Mouse (Mus musculus) forebrain, postnatal 0 days (tissue): ENCODE measurements around the gene Olfr1437. TPM values are rescaled to one million over a fixed set of nuclear protein-coding genes. Genes with fewer than 3 reads are reported as not detected.
"Not testable (repeated sequence)": the region's sequence is repeated elsewhere in the genome, so short reads cannot be mapped to it uniquely, and the experiment has no call there.

Experiments
- ATAC-seq: fragments of 200-750 bp; cut with Nextera tagmentation; 2 replicates; pipeline ENCODE4 v1.8.0; 2017; ENCODE audit warnings: mild to moderate bottlenecking, moderate library complexity
- DNase-seq: peaks from one replicate; pipeline ENCODE4 v3.0.0-alpha.2; 2015
- H3K27ac ChIP-seq: fragments of 300-500 bp; sonication (generic); 2 replicates; pipeline ENCODE4 v1.5.1; 2014; ENCODE audit warnings: low read depth, mild to moderate bottlenecking, antibody characterized with exemption, low read length, moderate library complexity, mixed read lengths
- H3K27me3 ChIP-seq: fragments of 300-500 bp; sonication (generic); 2 replicates; pipeline ENCODE4 v1.6.1; 2014; ENCODE audit warnings: mild to moderate bottlenecking, low read length, mixed read lengths; ENCODE audit not compliant: insufficient read depth
- H3K36me3 ChIP-seq: fragments of 300-500 bp; sonication (generic); 2 replicates; pipeline ENCODE4 v1.6.1; 2014; ENCODE audit warnings: mild to moderate bottlenecking, moderate library complexity; ENCODE audit not compliant: insufficient read depth
- H3K4me1 ChIP-seq: fragments of 300-500 bp; sonication (generic); 2 replicates; pipeline ENCODE4 v1.6.1; 2014; ENCODE audit warnings: antibody characterized with exemption; ENCODE audit not compliant: insufficient read depth
- H3K4me2 ChIP-seq: fragments of 300-500 bp; sonication (generic); 2 replicates; pipeline ENCODE4 v1.6.1; 2014; ENCODE audit warnings: low read depth, mild to moderate bottlenecking, moderate library complexity
- H3K4me3 ChIP-seq: fragments of 300-500 bp; sonication (generic); 2 replicates; pipeline ENCODE4 v1.5.1; 2014; ENCODE audit warnings: low read depth, low read length, mixed read lengths
- H3K9ac ChIP-seq: fragments of 300-500 bp; sonication (generic); 2 replicates; pipeline ENCODE4 v1.6.1; 2014; ENCODE audit warnings: mild to moderate bottlenecking
- H3K9me3 ChIP-seq: fragments of 300-500 bp; sonication (generic); 2 replicates; pipeline ENCODE4 v1.6.1; 2016; ENCODE audit warnings: low read length
- CTCF ChIP-seq: sonication (generic); IDR thresholded peaks from 2 replicates; pipeline ENCODE4 v1.5.1; 2016; ENCODE audit warnings: antibody characterized with exemption, control low read depth, low read depth
- WGBS: fragments of 180-500 bp; shearing (Covaris S2); extraction: QIAGEN DNeasy Blood & Tissue Kit; methylation state at CpG from one replicate; pipeline ENCODE4 v1.1.7; 2014; 5-methylcytosine and 5-hydroxymethylcytosine counted together
- polyA plus RNA-seq: library from polyadenylated mRNA; unstranded; fragments of >200 nt; fragmentation: Nextera tagmentation; extraction: Ambion mirVana; gene quantifications from 2 replicates; pipeline ENCODE4 v1.2.1, GENCODE M21; 2015
- total RNA-seq: library from RNA; depleted of rRNA; stranded (reverse); fragments of >200 nt; gene quantifications from 2 replicates; pipeline ENCODE4 v1.2.3, GENCODE M21; 2014; rRNA removed

The Olfr1437 gene
- not detected in 2 replicates for total RNA-seq
- not detected in 2 replicates for polyA plus RNA-seq

DNA sequence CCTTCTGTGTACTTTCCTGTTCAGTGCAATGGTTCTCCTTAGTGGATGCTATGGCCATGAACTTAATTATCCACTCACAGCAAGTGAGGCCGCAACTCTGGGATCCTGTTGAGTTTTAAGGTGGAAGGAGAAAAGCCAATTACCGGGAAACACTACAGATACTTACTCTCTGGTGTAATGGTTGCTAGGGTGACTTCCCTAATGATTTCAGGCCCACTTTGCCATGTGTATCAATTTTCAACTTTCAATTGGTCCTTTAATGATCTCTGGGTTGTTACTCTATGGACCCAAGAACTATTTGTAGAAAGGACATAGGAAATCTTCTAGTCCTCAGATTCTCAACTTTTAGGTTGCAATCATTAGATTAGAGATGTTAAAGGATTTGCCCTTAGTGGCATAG is at the start of gene Olfr1437:
Olfr1437 (minus strand) TSS at position 101 of the 400 bp plus-strand sequence.
- DNase-seq, result no peak
- Histone ChIP-seq H3K27me3 (no peaks in the 10 kb centered on the region), H3K4me1 (no peaks in the 10 kb centered on the region), H3K27ac (no peak within 1 kb of the TSS), H3K4me2 (no peak within 1 kb of the TSS), H3K9ac (no peak within 1 kb of the TSS), H3K4me3 (no peak within 1 kb of the TSS), H3K9me3 (no peaks in the 10 kb centered on the region), H3K36me3 (no peaks in the 10 kb centered on the region)
- TF ChIP-seq CTCF, result no peak
- WGBS, result 79% methylated on average over 2 of the region's 2 CpGs
- no peak for ATAC-seq

DNA sequence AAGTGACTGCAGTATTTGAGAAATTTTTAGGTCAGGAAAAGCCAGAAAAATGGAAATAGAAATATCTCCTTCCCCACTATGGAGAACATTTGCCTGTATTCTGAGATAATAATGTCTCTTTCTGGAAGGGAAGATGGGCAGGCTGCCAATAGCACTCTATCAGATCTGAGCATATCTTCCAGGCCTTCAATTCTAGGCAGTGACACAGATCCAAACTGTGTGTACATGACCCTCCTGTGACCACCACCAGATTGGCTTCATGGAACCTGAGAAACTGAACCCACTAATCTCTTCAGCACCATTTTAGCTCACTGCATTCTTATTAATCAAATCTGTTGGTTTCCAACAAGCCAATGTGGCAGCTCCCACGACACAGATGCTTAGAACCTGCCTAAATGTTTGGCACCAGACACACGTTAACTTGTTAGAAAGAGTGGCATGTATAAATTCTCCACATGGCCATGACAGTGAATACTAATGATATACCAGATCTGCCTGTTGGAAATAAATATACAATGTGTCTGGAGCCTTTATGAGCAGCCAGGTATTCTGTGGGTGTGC is 49.6 kb upstream of the Olfr1437 start:
- TF ChIP-seq CTCF, result no peak
- no peaks in the 10 kb centered on the region for H3K4me1 ChIP-seq
- ATAC-seq, result peak; percentile 70

DNA sequence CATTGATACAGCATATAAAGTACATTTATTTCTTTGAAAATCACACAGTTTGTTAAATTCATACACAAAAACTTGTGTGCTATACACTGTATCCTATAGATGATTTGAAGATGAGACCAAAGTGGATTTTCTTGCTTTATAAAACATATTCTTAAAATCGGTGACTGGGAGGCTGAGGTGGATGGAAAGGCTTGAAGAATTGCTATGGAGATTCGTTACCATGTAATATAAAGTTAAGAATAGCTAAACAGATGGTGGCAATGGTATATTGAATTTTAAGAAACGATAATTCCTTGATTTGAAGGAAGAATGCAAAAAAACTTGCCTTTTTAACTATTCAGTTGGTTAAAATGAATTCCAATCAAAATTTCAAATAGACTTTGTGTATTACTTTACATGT is 48.1 kb upstream of the Olfr1437 start:
- DNase-seq, result peak; percentile 25
- no peak overlapping the region for H3K4me3 ChIP-seq
- ATAC-seq, result peak; percentile 71
- no peak overlapping the region for H3K4me2 ChIP-seq
- no peaks in the 10 kb centered on the region for H3K36me3 ChIP-seq
- WGBS, result 62% methylated on average over 3 of the region's 3 CpGs
- no peak overlapping the region for H3K9ac ChIP-seq
- H3K9me3 ChIP-seq, result no peaks in the 10 kb centered on the region
- no peak for TF ChIP-seq CTCF
- no peaks in the 10 kb centered on the region for H3K27me3 ChIP-seq
- H3K27ac ChIP-seq, result peak overlapping the region; percentile 64
- no peaks in the 10 kb centered on the region for H3K4me1 ChIP-seq

More for the DNA sequence above, 49.6 kb upstream of the Olfr1437 start:
- Histone ChIP-seq H3K4me3 (no peak overlapping the region), H3K27me3 (no peaks in the 10 kb centered on the region), H3K4me2 (no peak overlapping the region), H3K36me3 (no peaks in the 10 kb centered on the region), H3K27ac (peak overlapping the region; percentile 6; the same call in 1 of the 2 replicates), H3K9me3 (no peaks in the 10 kb centered on the region), H3K9ac (no peak overlapping the region)
- 32% methylated on average over 2 of the region's 2 CpGs for WGBS
- DNase-seq, result peak; percentile 63

DNA sequence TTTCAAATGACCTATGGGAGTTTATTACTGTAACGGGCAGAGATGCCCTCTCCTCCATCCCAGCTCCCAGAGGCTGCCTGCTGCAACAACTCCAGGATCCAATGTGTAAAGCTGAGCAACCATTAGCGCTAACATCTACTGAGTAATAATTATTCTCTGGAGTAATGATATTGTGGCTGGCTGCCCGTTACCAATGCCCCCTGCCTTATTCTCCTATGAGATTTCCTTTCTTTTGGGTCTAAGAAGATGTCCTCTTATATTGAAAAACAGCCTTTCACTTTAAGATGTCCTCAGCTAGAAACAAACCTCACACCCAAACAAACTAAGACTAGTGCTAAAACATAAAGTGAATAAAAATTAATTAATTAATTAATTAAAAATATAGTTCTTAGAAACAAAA is 10.9 kb upstream of the Olfr1437 start, which contains the start of gene Olfr1438-ps1:
Olfr1438-ps1 (minus strand) TSS at position 101 of the 400 bp plus-strand sequence.
- ATAC-seq, result no peak
- Histone ChIP-seq H3K27me3 (no peaks in the 10 kb centered on the region), H3K9me3 (no peaks in the 10 kb centered on the region), H3K4me2 (no peak within 1 kb of the TSS), H3K4me3 (no peak within 1 kb of the TSS), H3K4me1 (no peaks in the 10 kb centered on the region), H3K27ac (no peak within 1 kb of the TSS), H3K36me3 (no peaks in the 10 kb centered on the region), H3K9ac (no peak within 1 kb of the TSS)
- WGBS, result 81% methylated on average over 3 of the region's 3 CpGs
- no peak for DNase-seq
- TF ChIP-seq CTCF, result no peak

DNA sequence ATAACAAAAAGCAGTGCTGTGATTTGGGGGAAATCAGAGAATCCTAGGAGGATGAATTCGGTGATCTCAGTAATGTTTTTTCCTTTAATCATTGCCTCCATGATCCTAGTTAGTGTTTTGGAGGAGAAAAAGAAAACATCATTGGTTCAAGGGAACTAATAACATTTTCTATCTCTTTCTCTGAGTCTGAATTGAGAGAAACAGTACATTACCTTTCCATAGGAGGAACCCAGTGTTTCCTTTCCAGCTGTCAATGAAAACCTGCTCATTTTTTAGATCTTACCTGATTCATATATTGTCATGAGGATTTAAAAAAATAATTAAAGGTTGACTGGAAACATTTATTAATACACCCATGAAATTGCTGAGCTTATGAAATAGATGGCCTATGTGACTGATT is 25.9 kb downstream of the Olfr1437 start, which contains the start of gene Olfr1436:
Olfr1436 (minus strand) TSS at position 101 of the 400 bp plus-strand sequence.
- not testable (repeated sequence) for H3K9me3 ChIP-seq, H3K27ac ChIP-seq, H3K36me3 ChIP-seq, H3K4me2 ChIP-seq, H3K9ac ChIP-seq, ATAC-seq, H3K4me1 ChIP-seq, DNase-seq, H3K4me3 ChIP-seq, H3K27me3 ChIP-seq
- 84% methylated on average over 1 of the region's 1 CpGs for WGBS

DNA sequence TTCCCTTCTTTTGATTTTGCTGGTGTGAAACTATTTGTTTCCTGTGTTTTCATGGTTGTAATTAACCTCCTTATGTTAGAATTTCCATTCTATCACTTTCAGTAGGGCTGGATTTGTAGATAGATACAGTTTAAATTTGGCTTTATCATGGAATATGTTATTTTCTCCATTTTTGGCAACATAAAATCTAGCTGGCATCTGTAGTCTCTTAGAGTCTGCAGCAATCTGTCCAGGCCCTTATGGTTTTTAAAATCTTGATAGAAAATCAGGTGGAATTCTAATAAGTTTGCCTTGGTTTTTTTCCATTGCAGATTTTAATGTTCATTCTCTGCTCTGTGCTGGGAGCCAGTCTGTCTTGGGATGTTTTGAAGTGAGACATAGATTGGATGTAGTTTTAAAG is 31.9 kb downstream of the Olfr1437 start:
- H3K9ac ChIP-seq, result no peak overlapping the region
- DNase-seq, result peak; percentile 66

DNA sequence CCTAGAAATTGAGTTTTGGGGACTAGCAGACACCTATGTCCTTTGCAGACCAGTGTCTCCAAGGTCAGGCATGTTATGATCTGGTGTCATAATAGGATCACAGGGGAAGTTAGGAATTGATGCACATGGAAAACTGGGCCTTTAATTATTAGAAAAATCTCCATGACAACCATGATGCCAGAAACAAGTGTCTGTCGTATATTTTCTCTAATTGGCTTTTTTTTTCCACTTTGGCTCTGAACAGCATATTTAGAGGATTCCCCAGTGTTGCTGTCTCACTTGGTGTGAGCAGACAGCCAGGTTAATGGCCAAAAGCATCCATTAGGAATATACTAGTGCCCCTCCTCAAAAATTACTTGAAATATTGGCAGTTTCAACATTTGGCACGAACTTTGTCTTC is 45.3 kb downstream of the Olfr1437 start, which contains the start of gene Olfr1434:
Olfr1434 (plus strand) TSS at position 301 of the 400 bp plus-strand sequence.
- no peak within 1 kb of the TSS for H3K4me2 ChIP-seq
- DNase-seq (no peak), ATAC-seq (no peak)
- H3K36me3 ChIP-seq, result no peaks in the 10 kb centered on the region
- H3K4me3 ChIP-seq, result no peak within 1 kb of the TSS
- WGBS, result 66% methylated on average over 2 of the region's 2 CpGs
- H3K27me3 ChIP-seq, result no peaks in the 10 kb centered on the region
- H3K27ac ChIP-seq, result no peak within 1 kb of the TSS
- H3K4me1 ChIP-seq, result no peaks in the 10 kb centered on the region
- no peak for TF ChIP-seq CTCF
- H3K9me3 ChIP-seq, result no peaks in the 10 kb centered on the region
- H3K9ac ChIP-seq, result no peak within 1 kb of the TSS

More for the DNA sequence above, 31.9 kb downstream of the Olfr1437 start:
- TF ChIP-seq CTCF, result no peak
- no peaks in the 10 kb centered on the region for H3K4me1 ChIP-seq
- H3K27ac ChIP-seq, result no peak overlapping the region
- no peak overlapping the region for H3K4me3 ChIP-seq
- H3K4me2 ChIP-seq, result no peak overlapping the region
- no peaks in the 10 kb centered on the region for H3K27me3 ChIP-seq
- H3K9me3 ChIP-seq, result no peaks in the 10 kb centered on the region
- no peaks in the 10 kb centered on the region for H3K36me3 ChIP-seq
- peak; percentile 76 for ATAC-seq

Other genes with a start within 250 kb of the Olfr1437 start
- gene Olfr1425, start 247.4 kb downstream of the Olfr1437 start, total RNA-seq, result not detected in 2 replicates
- not detected in 2 replicates for gene Olfr1425, start 247.4 kb downstream of the Olfr1437 start, polyA plus RNA-seq
- not detected in 2 replicates for gene Olfr1426, start 233.1 kb downstream of the Olfr1437 start, total RNA-seq
- gene Olfr1426, start 233.1 kb downstream of the Olfr1437 start, polyA plus RNA-seq, result not detected in 2 replicates
- gene Olfr1427, start 221.8 kb downstream of the Olfr1437 start, total RNA-seq, result not detected in 2 replicates
- not detected in 2 replicates for gene Olfr1427, start 221.8 kb downstream of the Olfr1437 start, polyA plus RNA-seq
- gene Olfr1428, start 209.2 kb downstream of the Olfr1437 start, total RNA-seq, result not detected in 2 replicates
- gene Olfr1428, start 209.2 kb downstream of the Olfr1437 start, polyA plus RNA-seq, result not detected in 2 replicates
- not detected in 2 replicates for gene Olfr76, start 201.9 kb downstream of the Olfr1437 start, total RNA-seq
- gene Olfr76, start 201.9 kb downstream of the Olfr1437 start, polyA plus RNA-seq, result not detected in 2 replicates
- not detected in 2 replicates for gene Olfr1555-ps1, start 155.0 kb downstream of the Olfr1437 start, total RNA-seq
- gene Olfr1555-ps1, start 155.0 kb downstream of the Olfr1437 start, polyA plus RNA-seq, result not detected in 2 replicates
- gene Olfr1431, start 124.5 kb downstream of the Olfr1437 start, total RNA-seq, result not detected in 2 replicates
- not detected in 2 replicates for gene Olfr1431, start 124.5 kb downstream of the Olfr1437 start, polyA plus RNA-seq
- gene Olfr1432, start 92.5 kb downstream of the Olfr1437 start, total RNA-seq, result not detected in 2 replicates
- not detected in 2 replicates for gene Olfr1432, start 92.5 kb downstream of the Olfr1437 start, polyA plus RNA-seq
- not detected in 2 replicates for gene Olfr262, start 83.4 kb downstream of the Olfr1437 start, total RNA-seq
- gene Olfr262, start 83.4 kb downstream of the Olfr1437 start, polyA plus RNA-seq, result not detected in 2 replicates
- not detected in 2 replicates for gene Olfr235, start 64.1 kb downstream of the Olfr1437 start, total RNA-seq
- not detected in 2 replicates for gene Olfr235, start 64.1 kb downstream of the Olfr1437 start, polyA plus RNA-seq
- gene Olfr1434, start 45.2 kb downstream of the Olfr1437 start, total RNA-seq, result not detected in 2 replicates
- not detected in 2 replicates for gene Olfr1434, start 45.2 kb downstream of the Olfr1437 start, polyA plus RNA-seq
- not detected in 2 replicates for gene Olfr1436, start 26.0 kb downstream of the Olfr1437 start, total RNA-seq
- gene Olfr1436, start 26.0 kb downstream of the Olfr1437 start, polyA plus RNA-seq, result not detected in 2 replicates
- gene Olfr1438-ps1, start 10.8 kb upstream of the Olfr1437 start, total RNA-seq, result not detected in 2 replicates
- not detected in 2 replicates for gene Olfr1438-ps1, start 10.8 kb upstream of the Olfr1437 start, polyA plus RNA-seq
- gene Olfr1440, start 62.2 kb upstream of the Olfr1437 start, total RNA-seq, result not detected in 2 replicates
- gene Olfr1440, start 62.2 kb upstream of the Olfr1437 start, polyA plus RNA-seq, result not detected in 2 replicates
- not detected in 2 replicates for gene Olfr1441, start 92.3 kb upstream of the Olfr1437 start, total RNA-seq
- gene Olfr1441, start 92.3 kb upstream of the Olfr1437 start, polyA plus RNA-seq, result not detected in 2 replicates
- gene Pfpl, start 102.8 kb upstream of the Olfr1437 start, total RNA-seq, result not detected in 2 replicates
- gene Pfpl, start 102.8 kb upstream of the Olfr1437 start, polyA plus RNA-seq, result 0.04 TPM in 1 of 2 replicates, not detected in the other
- 3.2 and 3.5 TPM in 2 replicates for gene Mpeg1, start 135.7 kb upstream of the Olfr1437 start, total RNA-seq
- 0.63 and 1.1 TPM in 2 replicates for gene Mpeg1, start 135.7 kb upstream of the Olfr1437 start, polyA plus RNA-seq
- 43.2 and 48.8 TPM in 2 replicates for gene Dtx4, start 176.4 kb upstream of the Olfr1437 start, total RNA-seq
- 20.6 and 21.2 TPM in 2 replicates for gene Dtx4, start 176.4 kb upstream of the Olfr1437 start, polyA plus RNA-seq
- 4.3 and 4.4 TPM in 2 replicates for gene Fam111a, start 220.6 kb upstream of the Olfr1437 start, total RNA-seq
- gene Fam111a, start 220.6 kb upstream of the Olfr1437 start, polyA plus RNA-seq, result 2.9 and 3.2 TPM in 2 replicates